Mouse (Mus musculus) lung, adult 18-20 months (tissue): ENCODE measurements around the gene Sdsl.
"Not testable (repeated sequence)": the region's sequence is repeated elsewhere in the genome, so short reads cannot be mapped to it uniquely, and the experiment has no call there.

Source experiments
- DNase-seq, 2 experiments: peaks; one replicate each; pipeline ENCODE4 v3.0.0; 2022; ENCODE audit warnings: mixed read lengths in 2 of 2

Sdsl gene

DNA sequence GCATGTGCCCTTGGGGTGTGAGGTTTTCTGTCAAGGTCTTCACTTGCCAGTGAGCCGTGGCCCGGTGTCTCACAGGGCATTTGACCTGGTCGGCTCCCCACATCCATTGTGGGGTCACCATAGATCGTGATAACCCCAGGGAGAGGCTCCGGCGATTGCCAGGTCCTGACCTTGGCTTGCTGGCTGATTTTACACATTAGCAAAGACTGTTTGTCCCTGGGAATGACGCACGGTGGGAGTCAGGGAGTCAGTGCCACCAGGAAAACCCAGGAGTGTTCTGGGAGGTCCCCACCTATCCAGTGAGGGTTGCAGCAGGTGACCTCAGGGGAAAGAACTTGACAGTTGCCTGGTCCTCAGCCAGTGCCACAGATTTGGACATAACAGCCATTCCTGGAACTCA lies at the start of gene Sdsl:
Gene Sdsl, minus strand, starts transcription at position 41 of the 400 bp plus-strand sequence.
- DNase-seq, result no peak

DNA sequence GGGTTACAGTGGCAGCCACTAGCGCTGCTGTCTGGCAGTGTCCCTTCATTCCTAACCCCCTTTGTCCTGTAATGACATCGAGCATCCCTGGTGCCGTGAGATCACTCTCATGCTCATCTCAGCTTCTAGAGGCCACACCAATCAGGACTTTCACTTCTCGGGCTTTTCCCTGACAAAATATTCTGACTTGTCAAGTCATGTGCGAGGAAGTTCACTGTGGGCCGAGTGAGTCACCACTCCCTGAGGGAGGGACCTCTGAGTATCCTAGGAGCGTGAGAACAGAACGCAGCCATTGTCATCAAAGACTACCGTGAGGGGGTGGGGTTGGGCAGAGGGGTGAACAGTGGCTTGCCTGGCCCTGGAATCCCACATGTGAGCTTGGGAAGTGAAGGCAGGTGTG lies 44.9 kb upstream of the Sdsl start:
- DNase-seq, result peak; percentile 61 to 62

- DNase-seq, result peak; percentile 44 to 52
Measured at GRCm38 (mm10) chr5:120516221-120516984, 43.8 kb upstream of the Sdsl start.

DNA sequence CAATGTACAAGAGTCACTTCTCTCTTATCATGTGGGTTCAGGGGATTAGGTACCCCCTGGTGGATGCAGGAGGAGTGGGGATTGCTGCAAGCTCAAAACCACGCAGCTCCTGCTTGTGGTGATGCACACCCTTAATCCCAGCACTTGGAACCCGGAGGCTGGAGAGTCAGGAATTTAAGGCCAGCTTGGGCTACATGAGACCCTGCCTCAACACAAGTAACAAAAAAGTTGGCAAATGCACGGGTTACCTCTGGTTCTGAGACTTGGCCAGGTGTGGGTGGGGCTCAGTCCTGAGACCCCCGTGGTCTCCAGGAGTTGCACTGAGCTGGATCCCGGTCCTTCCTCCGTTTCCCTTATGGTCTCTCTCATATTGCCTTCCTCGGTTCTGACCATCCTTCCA lies 42.8 kb upstream of the Sdsl start:
- DNase-seq, result no peak

GRCm38 (mm10) chr5:120514754-120515153 lies 42.1 kb upstream of the Sdsl start:
- DNase-seq, result peak; percentile 24 to 58

- peak; percentile 63 for DNase-seq
Measured at GRCm38 (mm10) chr5:120514031-120514677, 41.5 kb upstream of the Sdsl start.

DNA sequence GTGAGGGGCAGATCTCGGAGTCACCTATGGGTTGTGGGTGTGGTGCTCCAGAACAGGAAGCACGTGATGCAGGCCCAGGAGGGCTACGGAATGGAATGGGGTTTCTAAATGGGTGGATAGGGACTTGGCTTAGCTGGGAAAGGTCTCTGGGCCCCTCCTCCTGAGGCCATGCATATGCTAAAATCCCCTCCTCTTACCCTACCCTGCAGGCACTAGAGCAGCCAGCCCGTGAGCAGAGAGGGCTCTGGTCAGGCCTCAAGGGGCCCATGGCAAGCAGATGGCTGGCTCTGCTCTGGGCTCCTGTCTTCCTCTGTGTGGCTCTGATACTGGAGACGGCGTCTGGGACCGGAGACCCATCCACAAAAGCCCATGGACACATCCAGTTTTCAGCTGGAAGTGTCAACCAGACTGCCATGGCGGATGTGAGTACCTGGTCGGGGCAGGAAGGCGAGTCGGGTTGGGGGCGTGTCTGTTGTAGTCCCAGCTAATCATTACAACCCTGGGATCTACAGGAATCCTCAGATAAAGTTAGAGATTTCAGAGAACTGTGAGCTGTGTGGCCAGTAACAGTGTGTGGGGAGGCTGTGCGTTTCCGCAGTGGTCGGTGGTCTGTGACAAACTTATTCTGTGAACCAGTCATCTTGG lies 40.4 kb upstream of the Sdsl start:
- DNase-seq, result no peak

DNA sequence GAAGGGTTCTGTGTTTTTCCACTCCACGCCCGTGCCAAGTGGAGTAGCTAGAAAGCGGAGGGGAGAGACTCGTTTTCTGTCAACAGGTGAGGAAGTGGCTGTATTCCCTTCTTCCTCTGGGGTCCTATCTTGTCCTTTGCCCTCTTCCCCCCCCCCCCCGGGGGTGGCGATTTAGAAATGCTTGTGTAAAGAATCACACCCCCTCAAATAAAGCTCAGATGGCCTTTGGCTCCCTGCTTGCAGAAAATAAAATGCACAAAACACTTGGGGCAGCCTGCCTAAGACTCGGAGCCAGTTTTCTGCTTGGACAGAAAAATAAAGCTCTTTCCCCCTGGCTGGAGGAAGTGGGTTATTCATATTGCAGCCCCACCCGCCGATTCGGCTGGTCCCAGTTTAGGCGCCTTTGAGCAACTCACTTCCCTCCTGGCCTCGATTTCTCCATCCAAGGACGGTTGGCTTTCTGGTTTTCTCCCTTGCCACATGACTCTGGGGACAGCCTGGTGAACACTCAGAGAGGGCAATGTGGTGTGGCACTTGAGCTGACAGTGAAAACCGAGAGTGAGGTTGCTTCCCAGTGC lies 39.1 kb upstream of the Sdsl start:
- peak; percentile 61 to 62 for DNase-seq

GRCm38 (mm10) chr5:120510982-120511642 lies 38.5 kb upstream of the Sdsl start, which contains the start of gene Slc8b1:
Gene Slc8b1, plus strand, starts transcription at chr5:120511168.
- peak; percentile 96 for DNase-seq

GRCm38 (mm10) chr5:120507311-120507710 lies 34.7 kb upstream of the Sdsl start:
- DNase-seq, result no peak

DNA sequence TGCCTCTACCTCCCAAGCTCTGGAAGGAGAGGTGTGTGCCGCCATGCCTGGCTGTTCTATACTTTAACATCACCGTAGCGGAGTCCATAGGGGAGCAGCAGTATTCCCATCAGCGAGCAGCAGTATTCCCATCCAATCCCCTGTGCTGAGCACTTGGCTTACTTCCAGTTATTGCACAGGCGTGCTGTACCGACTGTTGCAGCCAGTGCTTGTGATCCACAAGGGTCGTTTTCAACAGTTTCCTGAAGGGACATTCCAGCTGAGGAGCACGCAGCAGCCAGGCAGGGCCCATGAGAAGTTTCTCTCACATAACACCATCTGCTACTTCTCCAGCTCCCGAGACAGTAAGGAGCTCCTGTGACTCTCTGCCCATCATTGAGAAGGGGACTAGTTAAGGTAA lies 33.9 kb upstream of the Sdsl start:
- DNase-seq, result no peak

DNA sequence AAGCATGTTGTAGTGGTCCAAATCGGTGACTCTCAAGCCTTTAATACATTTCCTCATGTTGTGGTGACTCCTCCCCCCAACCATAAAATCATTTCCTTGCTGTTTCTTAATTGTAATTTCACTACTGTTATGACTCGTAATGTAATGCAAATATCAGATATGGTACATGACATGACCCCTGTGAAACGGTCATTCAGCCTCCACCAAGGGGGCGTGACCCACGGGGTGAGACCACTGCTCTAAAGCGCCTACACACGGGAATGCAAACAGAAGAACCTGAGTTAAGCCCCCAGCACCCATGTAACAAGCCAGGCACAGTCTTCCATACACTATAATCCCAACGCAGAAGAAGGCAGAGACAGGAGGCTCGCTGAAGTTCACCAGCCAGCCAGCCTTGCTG lies 33.2 kb upstream of the Sdsl start:
- no peak for DNase-seq

GRCm38 (mm10) chr5:120505368-120505767 lies 32.8 kb upstream of the Sdsl start:
- peak; percentile 80 to 88 for DNase-seq

DNA sequence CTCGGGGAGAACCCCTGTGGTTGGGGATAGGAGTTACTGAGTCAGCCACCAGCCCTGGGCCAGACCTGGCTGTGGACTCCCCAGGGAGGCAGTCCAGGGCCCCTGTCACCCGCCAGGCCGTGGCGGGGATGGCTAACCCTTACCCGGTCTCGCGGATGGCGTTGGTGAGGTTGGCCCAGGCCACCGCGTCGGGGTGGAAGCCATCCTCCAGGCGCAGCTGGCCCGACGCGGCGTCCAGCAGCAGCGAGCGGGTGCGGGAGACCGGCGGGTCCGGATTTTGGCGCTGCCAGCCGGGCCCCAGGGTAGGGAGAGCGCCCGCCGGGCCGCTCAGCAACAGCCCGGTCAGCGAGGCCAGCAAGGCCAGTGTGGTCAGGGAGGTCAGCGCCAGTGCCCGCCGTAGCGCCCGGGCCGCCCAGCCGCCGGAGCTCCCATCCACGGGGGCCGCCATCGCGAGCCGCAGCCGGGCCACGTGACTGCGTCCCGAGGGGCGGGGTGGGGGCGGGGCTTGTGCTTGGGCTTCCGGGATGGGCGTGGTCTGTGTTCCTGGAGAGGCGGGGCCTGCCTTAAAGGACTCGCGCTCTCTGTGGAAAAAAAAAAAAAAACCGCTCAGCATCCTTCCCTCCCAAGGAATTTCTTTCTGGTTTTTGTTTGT lies 30.7 kb upstream of the Sdsl start, which contains the start of gene Plbd2:
Gene Plbd2, minus strand, starts transcription at position 482 of the 652 bp plus-strand sequence.
- DNase-seq, result peak; percentile 77 to 81

- DNase-seq, result no peak
Measured at GRCm38 (mm10) chr5:120502675-120503143, 30.1 kb upstream of the Sdsl start.

DNA sequence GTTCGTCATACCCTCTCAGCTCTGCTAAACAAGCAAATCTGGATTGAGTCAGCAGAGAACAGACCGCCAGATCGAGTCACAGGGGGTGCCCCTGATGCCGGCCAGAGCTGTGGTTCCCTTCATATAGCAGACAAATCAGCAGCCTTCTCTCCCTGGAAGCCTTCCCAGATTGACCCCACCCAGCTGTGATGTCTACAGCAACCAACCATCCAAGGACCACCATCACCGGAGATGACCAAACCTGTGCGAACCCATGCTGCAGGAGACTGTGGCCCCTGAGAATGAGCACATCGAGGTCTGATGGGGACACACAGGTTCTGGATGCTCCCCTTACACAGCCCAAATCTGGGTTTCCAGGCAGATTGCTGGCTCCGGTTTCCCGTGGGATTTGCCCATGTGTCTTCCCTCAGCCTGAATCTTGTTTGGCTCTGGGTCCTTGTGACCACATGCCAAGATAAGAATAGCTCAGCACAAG lies 29.6 kb upstream of the Sdsl start:
- DNase-seq, result no peak

- DNase-seq, result not testable (repeated sequence)
Measured at GRCm38 (mm10) chr5:120500609-120501008, 28.0 kb upstream of the Sdsl start.

DNA sequence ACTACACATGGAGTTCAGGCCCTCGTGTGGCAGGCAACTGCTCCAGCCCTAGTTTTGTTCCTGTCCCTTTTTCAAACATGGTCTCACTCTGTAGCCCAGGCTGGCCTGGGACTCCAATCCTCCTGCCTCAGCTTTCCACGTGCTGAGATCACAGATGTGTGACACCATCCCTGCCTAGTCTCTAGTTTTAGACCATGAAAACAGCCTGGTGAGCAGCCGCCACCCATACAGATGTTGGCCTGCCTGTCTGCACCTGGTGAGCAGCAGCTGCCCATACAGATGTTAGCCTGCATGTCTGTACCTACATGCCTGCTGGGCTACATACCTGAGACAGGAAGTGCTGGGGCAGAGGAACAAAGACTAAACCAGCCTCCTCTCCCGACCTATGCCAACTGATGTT lies 26.6 kb upstream of the Sdsl start:
- DNase-seq, result no peak

- DNase-seq, result no peak
Measured at GRCm38 (mm10) chr5:120497071-120497470, 24.5 kb upstream of the Sdsl start.

DNA sequence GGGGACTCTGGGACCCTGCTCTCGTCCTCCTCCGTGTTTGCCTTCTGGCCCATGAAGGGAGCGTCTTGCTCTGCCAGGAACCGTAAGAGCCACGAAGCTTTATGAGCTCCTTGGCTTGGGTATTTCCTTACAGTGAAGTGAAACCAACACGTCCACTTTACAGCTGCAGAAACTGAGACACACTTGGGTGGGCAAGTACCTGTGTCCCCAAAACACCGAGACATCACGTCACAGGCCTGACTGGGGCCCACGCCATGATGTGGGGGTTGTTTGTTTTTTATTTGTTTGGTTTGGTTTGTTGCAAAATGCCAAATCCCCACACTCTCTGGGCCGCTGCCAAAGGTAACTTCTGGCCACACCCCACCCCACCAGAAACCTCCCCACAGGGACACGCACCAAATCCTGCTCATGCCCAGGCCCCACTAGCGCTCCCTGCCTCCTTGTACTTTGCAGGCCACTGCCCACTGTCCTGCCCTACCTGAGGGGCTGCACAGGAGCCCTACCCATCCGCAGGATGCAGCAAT lies 23.2 kb upstream of the Sdsl start:
- no peak for DNase-seq

GRCm38 (mm10) chr5:120495064-120495702 lies 22.6 kb upstream of the Sdsl start:
- DNase-seq, result no peak
